Mouse (Mus musculus) limb, embryonic 11.5 days (tissue): ENCODE results near the gene Ldlr. TPM values are rescaled to one million over a fixed set of nuclear protein-coding genes. Genes with fewer than 3 reads are reported as not detected.
"Not testable (repeated sequence)": the region's sequence is repeated elsewhere in the genome, so short reads cannot be mapped to it uniquely, and the experiment has no call there.

ENCODE experiments used
- ATAC-seq: fragments of 200-750 bp; cut with Nextera tagmentation; 2 replicates; pipeline ENCODE4 v1.8.0; 2017; ENCODE audit warnings: low read depth; ENCODE audit not compliant: insufficient number of reproducible peaks, low FRiP score, low TSS enrichment
- DNase-seq: peaks from one replicate; pipeline ENCODE4 v3.0.0-alpha.2; 2015; ENCODE audit warnings: low spot score
- H3K27ac ChIP-seq: fragments of 300-500 bp; sonication (generic); replicated peaks from 2 replicates; pipeline ENCODE4 v1.5.1; 2014; ENCODE audit warnings: low read depth, mild to moderate bottlenecking, low read length
- H3K27me3 ChIP-seq: fragments of 300-500 bp; sonication (generic); 2 replicates; pipeline ENCODE4 v1.6.1; 2014; ENCODE audit warnings: mild to moderate bottlenecking, low read length, mixed read lengths; ENCODE audit not compliant: control insufficient read depth, insufficient read depth
- H3K36me3 ChIP-seq: fragments of 300-500 bp; sonication (generic); 2 replicates; pipeline ENCODE4 v1.6.1; 2014; ENCODE audit warnings: mild to moderate bottlenecking, low read length, moderate library complexity, mixed read lengths; ENCODE audit not compliant: control insufficient read depth, insufficient read depth
- H3K4me1 ChIP-seq: fragments of 300-500 bp; sonication (generic); 2 replicates; pipeline ENCODE4 v1.6.1; 2014; ENCODE audit warnings: low read length, mixed read lengths; ENCODE audit not compliant: control insufficient read depth, insufficient read depth
- H3K4me2 ChIP-seq: fragments of 300-500 bp; sonication (generic); 2 replicates; pipeline ENCODE4 v1.6.1; 2014; ENCODE audit warnings: low read depth, mild to moderate bottlenecking, moderate library complexity; ENCODE audit not compliant: severe bottlenecking
- H3K4me3 ChIP-seq: fragments of 300-500 bp; sonication (generic); 2 replicates; pipeline ENCODE4 v1.5.1; 2014; ENCODE audit warnings: low read depth, low read length
- H3K9ac ChIP-seq: fragments of 300-500 bp; sonication (generic); 2 replicates; pipeline ENCODE4 v1.6.1; 2014; ENCODE audit warnings: mild to moderate bottlenecking, low read length
- H3K9me3 ChIP-seq: fragments of 300-500 bp; sonication (generic); 2 replicates; pipeline ENCODE4 v1.6.1; 2016; ENCODE audit warnings: low read length; ENCODE audit not compliant: control insufficient read depth
- WGBS: fragments of 180-500 bp; shearing (Covaris S2); extraction: QIAGEN DNeasy Blood & Tissue Kit; methylation state at CpG from one replicate; pipeline ENCODE4 v1.1.7; 2014; 5-methylcytosine and 5-hydroxymethylcytosine counted together
- polyA plus RNA-seq: library from polyadenylated mRNA; unstranded; fragments of >200 nt; fragmentation: Nextera tagmentation; extraction: Ambion mirVana; gene quantifications from 2 replicates; pipeline ENCODE4 v1.2.1, GENCODE M21; 2014

Gene Ldlr
- polyA plus RNA-seq, 1 experiment from 2014 or later: 15.2 TPM

GRCm38 (mm10) chr9:21784517-21785307 is 61.4 kb downstream of the Ldlr start:
- ATAC-seq (no peak), DNase-seq (no peak)
- Histone ChIP-seq H3K9ac (no peak overlapping the region), H3K4me2 (no peak overlapping the region), H3K9me3 (no peaks in the 10 kb centered on the region), H3K4me3 (no peak overlapping the region), H3K27me3 (no peaks in the 10 kb centered on the region), H3K27ac (no peak overlapping the region), H3K36me3 (peaks cover 17% of the 10 kb centered on the region), H3K4me1 (peaks cover 6% of the 10 kb centered on the region; the same call in 1 of the 2 replicates)
- WGBS: 88% methylated on average over 7 of the region's 7 CpGs

DNA sequence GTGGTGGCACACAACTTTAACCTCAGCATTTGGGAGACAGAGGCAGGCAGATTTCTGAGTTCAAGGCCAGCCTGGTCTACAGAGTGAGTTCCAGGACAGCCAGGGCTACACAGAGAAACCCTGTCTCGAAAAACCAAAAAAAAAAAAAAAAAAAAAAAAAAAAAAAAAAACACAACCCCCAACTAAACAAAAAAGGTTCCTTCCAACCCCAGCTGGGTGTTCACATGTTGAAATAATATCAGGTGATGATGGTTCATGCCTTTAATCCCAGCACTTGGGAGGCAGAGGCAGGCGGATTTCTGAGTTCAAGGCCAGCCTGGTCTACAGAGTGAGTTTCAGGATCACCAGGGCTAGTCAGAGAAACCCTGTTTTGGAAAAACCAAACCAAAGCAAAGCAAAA is 63.0 kb downstream of the Ldlr start:
- not testable (repeated sequence) for H3K36me3 ChIP-seq, H3K4me3 ChIP-seq, DNase-seq, H3K9ac ChIP-seq, H3K4me1 ChIP-seq, H3K27me3 ChIP-seq, H3K4me2 ChIP-seq, H3K9me3 ChIP-seq, ATAC-seq, H3K27ac ChIP-seq
- WGBS: 76% methylated on average over 1 of the region's 2 CpGs

GRCm38 (mm10) chr9:21786906-21787305 is 63.6 kb downstream of the Ldlr start:
- Histone ChIP-seq H3K27ac (no peak overlapping the region; the same call in 1 of the 2 replicates), H3K9me3 (no peaks in the 10 kb centered on the region), H3K27me3 (no peaks in the 10 kb centered on the region), H3K4me1 (peaks cover 6% of the 10 kb centered on the region; the same call in 1 of the 2 replicates), H3K4me3 (no peak overlapping the region), H3K9ac (no peak overlapping the region), H3K4me2 (no peak overlapping the region), H3K36me3 (peaks cover 15% of the 10 kb centered on the region)
- ATAC-seq (peak; percentile 19; the same call in 1 of the 2 replicates), DNase-seq (peak; percentile 84)
- WGBS: 8% methylated on average over 6 of the region's 6 CpGs

DNA sequence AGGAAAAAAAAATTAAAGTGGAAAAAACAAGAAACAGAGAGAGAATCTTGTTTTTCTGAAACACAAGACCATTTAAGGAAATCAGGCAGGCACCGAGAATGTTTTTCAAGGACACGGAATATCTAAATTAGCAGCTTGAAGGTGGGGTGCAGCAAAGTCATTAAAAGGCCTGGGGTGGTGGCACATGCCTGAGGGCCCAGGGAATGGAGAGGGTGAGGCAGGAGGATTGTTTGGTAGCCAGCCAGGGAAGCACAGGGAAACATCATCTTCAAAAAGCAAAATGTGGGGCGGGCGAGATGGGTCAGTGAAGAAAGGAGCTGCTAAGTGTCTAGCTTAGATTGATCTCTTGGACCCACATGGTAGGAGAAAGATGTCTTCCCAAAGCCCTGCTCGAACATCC is 64.4 kb downstream of the Ldlr start:
- 72% methylated on average over 5 of the region's 5 CpGs for WGBS
- no peak overlapping the region for H3K9ac ChIP-seq

DNA sequence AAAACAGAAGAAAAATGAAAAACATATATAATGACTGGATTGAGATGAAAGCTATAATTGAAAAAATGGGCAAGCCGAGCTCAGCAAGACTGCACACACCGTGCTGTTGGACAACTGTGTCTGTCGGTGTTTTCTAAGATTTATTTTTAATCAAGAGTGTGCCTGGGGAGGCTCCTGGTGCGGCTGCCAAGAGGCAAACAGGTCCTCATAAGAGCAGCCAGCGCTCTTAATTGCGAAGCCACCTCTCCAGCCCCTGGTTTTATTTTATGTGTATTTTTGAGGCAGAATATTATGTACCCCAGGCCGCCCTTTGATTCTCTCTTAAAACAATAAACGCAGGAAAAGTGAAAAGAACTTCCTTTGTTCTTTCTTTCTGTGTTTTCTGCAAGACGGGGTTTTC is 65.0 kb downstream of the Ldlr start:
- DNase-seq: no peak
- H3K36me3 ChIP-seq: peaks cover 17% of the 10 kb centered on the region
- H3K27ac ChIP-seq: no peak overlapping the region; the same call in 1 of the 2 replicates
- H3K9ac ChIP-seq: no peak overlapping the region
- H3K4me3 ChIP-seq: no peak overlapping the region
- WGBS: 67% methylated on average over 9 of the region's 9 CpGs
- H3K4me2 ChIP-seq: no peak overlapping the region
- no peaks in the 10 kb centered on the region for H3K27me3 ChIP-seq
- ATAC-seq: no peak
- peaks cover 3% of the 10 kb centered on the region; the same call in 1 of the 2 replicates for H3K4me1 ChIP-seq
- H3K9me3 ChIP-seq: no peaks in the 10 kb centered on the region

More for the DNA sequence above, 64.4 kb downstream of the Ldlr start:
- Histone ChIP-seq H3K27me3 (no peaks in the 10 kb centered on the region), H3K4me1 (peaks cover 3% of the 10 kb centered on the region; the same call in 1 of the 2 replicates), H3K4me3 (no peak overlapping the region), H3K4me2 (no peak overlapping the region), H3K9me3 (no peaks in the 10 kb centered on the region), H3K27ac (no peak overlapping the region; the same call in 1 of the 2 replicates), H3K36me3 (peaks cover 17% of the 10 kb centered on the region)
- DNase-seq (no peak), ATAC-seq (no peak)

- H3K4me3 ChIP-seq: no peak overlapping the region
- no peak overlapping the region for H3K9ac ChIP-seq
- H3K4me2 ChIP-seq: no peak overlapping the region
- ATAC-seq: no peak
- no peaks in the 10 kb centered on the region for H3K9me3 ChIP-seq
- H3K27me3 ChIP-seq: no peaks in the 10 kb centered on the region
- H3K36me3 ChIP-seq: peaks cover 28% of the 10 kb centered on the region
- no peak for DNase-seq
- peaks cover 13% of the 10 kb centered on the region for H3K4me1 ChIP-seq
- 92% methylated on average over 8 of the region's 8 CpGs for WGBS
- H3K27ac ChIP-seq: no peak overlapping the region
These were observed 68.6 kb downstream of the Ldlr start for GRCm38 (mm10) chr9:21791861-21792260.

DNA sequence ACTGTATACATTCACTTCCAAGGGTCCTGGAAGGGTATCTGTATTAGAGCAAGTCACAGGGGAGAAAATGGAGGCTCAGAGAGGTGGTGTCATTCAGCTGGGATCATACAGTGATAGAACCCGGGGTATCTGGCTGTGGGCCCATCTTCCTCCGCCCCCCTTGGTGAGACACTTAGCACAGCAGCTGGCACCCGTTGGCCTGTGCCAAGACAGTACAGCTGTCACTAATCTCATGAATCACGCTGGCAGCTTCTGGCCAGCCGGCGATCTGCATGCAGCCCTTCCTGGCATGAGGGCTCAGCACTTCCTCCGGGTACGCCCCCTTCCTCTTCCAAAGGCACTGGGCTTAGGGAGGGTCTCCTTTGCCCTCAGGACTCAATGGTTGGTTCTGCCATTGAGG is 69.4 kb downstream of the Ldlr start:
- H3K9ac ChIP-seq: no peak overlapping the region
- DNase-seq (no peak), ATAC-seq (no peak)
- H3K27me3 ChIP-seq: no peaks in the 10 kb centered on the region
- peaks cover 28% of the 10 kb centered on the region for H3K36me3 ChIP-seq
- no peak overlapping the region for H3K4me2 ChIP-seq
- peaks cover 16% of the 10 kb centered on the region for H3K4me1 ChIP-seq
- no peaks in the 10 kb centered on the region for H3K9me3 ChIP-seq
- no peak overlapping the region for H3K4me3 ChIP-seq
- 74% methylated on average over 8 of the region's 8 CpGs for WGBS
- no peak overlapping the region for H3K27ac ChIP-seq

- not testable (repeated sequence) for H3K27ac ChIP-seq, H3K9me3 ChIP-seq, H3K27me3 ChIP-seq, DNase-seq, H3K4me2 ChIP-seq, ATAC-seq, H3K9ac ChIP-seq, H3K4me3 ChIP-seq
- Histone ChIP-seq H3K36me3 (peaks cover 28% of the 10 kb centered on the region), H3K4me1 (peaks cover 16% of the 10 kb centered on the region)
- 96% methylated on average over 6 of the region's 6 CpGs for WGBS
These were observed 70.2 kb downstream of the Ldlr start for GRCm38 (mm10) chr9:21793507-21793906.
